Mouse (Mus musculus): ENCODE measurements around the gene Lifr.
A peak's percentile ranks its signal among the peaks of the same experiment; 100 is the strongest.

Lifr gene

DNA sequence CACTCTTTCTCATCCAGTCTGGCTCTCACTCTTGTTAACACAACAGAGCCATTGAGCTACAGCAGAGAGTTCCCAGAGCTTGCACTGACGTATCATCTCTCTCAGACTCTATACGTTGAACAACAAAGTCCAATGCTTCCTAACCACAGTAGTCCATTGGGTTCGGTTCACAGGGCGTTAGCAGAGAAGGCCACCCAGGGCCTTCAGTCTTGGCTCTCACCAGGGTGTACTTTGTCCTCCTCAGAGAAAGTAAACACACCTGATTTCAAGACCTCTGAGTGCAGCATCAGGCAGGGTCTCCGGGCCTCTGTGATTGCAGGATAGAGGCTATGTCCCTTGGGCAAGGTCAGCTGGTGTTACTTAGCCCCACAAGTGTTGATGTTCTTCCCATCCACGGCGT is 116.9 kb downstream of the Lifr start:
- no peak for DNase-seq

DNA sequence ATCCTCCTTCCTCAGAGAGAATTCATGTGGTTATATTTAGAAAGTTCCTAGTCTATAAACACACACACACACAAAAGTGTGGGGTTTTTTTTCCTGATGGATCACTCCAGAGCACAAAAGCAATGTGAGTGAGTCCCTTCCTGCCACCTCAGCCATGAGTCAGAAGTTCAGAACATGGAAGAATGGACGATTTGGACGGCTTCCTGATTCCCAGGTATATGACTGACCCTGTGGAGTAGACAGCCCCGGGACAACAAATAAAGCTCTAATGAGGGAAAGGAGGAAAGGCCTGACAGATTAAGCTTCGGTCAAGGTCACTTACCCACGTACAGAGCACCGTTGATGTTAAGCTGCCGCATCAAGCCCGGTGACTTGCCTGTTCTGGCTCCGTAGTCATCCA is 117.8 kb downstream of the Lifr start:
- no peak for DNase-seq

DNA sequence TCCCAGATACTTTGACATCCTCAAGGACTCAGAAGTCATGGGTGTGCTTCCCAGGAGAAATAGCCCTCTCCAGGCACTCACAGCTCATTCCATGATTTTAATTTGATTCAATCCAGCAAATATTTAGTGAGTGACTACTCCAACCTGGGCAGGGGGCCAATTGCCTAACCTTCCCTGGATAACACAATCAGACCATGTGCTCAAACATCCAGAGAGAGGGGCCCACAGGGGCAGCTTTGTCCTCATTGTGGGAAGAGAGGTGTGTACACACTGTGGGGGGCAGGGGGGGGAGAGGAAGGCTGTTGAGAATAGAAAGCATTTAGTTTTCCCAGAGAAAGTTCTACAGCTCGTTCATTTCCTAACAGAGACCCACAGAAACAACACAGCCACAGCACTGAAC is 123.3 kb downstream of the Lifr start:
- DNase-seq = no peak

DNA sequence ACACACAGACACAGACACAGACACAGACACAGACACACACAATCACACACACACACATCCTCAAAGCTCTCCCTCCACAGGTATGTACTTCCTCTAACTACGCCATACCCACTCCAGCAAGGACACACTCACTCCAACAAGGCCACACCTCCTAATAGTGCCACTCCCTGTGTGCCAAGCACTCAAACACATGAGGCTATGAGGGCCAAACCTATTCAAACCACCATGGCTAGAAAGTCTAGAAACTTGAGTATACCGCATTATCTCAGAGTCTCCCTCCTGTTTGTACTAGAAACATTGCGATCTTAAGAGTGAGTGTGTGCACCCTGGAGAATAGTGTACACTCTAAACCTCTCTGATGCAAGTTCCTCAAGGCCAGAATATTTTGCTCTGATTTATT is 125.4 kb downstream of the Lifr start:
- no peak for DNase-seq

DNA sequence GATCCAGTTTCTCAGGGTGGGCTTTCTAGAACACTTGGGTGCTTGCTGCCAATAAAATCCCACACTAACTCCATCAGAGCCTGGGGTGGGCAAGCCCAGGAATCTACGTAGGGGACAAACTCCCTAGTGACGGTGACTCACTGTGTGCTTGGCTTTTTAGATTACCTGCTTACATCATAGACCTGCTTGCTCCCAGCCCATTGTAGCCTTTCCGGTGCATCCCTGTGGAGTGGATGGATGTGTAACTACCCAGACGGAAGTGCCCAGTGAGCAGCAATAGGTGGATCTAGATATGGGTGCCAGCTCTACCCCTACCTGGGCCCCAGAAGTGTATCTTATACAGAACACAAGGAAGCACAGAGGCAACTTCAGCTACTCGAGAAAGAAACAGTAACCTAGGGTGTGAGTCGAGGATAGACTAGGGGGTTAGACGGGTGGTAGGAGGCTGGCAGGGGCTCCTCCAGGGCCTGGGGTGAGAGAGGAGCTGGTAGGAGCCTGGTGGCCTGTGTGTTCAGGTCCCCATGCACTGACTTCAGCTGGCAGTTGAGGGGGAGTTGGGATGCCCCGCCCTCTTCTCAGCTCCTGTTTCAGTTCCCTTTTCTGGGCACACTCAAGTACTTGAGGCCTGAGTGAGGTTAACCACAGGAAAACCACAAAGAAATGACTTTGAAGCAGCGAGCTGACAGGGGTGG is 126.3 kb downstream of the Lifr start:
- no peak for DNase-seq

DNA sequence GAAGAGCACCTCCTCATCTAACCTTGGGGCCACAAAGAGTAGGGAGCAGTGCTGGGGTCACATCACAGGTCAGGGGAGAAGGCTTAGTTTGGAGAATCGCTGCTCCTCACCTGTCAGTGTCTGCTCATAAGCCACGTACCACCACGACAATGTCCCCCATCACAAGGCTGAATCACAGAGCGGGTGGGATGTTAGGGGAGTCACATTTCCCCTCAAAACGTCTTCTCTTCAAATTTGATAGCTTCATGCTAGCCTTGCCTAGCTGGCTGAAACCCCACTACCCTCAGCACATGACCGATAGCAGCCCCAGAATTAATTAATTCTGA is 126.8 kb downstream of the Lifr start:
- no peak for DNase-seq

DNA sequence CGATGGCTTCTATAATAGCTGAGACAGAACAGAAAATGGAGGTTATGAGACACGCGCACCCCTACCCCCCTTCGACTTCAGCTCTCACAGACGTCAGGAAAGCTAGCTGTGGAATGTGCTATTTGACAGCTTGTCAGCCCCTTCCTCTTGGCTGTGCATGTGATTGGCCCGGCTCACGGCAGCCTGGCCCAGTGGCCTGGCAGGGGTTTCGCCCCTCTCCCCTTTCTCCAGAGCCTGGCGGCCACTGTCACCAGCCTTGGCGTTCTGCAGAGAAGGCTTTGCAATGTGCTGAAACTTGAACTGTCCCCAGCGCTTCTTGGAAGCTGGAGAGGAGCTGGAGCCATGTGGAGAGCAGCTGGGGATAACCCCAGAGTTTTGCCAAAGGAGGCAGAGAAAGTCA is 132.4 kb downstream of the Lifr start:
- DNase-seq = peak in 1 of 2 experiments; percentile 15

DNA sequence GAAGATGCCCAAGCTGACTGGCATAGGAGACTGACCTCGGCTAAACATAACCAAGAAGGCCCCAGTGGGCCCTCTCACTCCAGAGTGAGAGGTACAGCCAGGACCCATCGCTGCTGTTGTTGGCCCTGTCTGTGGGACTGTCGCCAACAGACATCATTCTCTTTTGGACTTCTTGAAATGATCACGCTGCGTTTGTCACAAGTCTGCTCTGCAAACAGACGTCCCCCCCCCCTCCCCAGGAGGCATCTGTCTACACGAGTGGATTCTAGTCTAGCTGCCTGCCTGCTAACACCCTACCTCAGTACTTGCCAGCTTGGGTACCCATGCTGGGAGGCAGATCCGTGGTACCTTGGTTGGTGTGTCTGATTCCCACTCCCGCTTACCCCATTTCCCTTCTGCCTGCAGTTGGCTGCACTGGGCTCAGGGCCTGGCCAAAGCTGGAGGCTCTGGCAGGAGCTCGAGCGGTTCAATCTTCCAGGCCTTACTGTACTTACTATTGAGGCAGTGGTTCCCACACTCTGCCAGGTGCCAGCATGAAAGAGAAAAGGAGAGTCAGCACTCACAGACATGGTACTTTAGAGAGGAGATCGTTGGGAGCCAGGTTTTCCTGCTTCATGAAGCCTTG is 133.8 kb downstream of the Lifr start:
- DNase-seq = no peak

DNA sequence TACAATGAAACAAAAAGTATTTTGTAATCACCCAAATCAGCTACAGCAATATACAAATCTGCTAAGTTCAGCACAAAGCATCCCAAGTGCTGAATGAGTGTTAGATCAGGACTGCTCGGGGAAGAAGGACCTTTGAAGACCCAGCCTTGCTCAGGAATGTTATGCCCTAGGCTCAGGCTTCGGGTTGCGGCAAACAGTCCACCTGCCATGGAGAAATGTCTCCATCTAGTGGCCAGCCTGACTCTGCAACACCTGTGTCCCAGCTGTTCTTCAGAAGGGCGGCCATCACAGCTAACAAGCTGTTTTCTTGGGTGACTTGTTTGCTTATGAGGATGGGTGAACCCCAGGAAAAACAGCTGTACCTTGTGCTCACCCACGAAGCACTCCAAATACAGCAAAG is 135.8 kb downstream of the Lifr start:
- DNase-seq = peak; percentile 73 to 84

DNA sequence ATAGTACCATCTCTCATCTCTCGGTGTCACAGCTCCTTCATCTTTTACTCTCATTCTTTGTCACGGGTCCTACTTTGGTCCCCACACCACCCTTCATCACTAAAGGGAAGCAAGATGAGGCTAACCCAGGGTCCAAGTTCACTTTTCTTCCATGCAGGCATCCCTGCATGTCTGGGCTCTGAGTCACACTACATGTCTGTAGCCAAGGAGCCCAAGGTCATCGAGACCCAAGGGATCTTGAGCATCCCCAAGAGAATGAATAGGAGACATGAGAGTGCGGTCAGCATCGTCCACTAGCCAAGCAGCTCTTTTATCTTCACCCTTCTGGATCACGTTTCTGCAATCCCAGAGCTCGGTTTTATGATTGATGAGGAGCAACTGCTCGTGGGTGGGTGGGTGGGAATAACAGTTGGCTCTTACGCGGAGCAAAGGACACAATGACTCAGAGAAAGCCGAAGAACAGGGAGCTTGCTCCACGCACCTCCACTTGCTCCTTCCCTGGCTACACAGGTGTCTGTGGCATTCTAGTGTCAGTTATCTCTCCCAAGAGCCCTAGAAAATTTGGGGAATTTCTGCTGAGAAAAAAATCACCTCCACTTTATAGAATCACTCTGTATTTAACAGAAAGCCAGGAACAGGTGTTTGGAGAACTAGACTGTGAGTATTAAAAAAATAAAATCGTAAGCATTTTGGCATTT is 143.1 kb downstream of the Lifr start:
- no peak for DNase-seq

DNA sequence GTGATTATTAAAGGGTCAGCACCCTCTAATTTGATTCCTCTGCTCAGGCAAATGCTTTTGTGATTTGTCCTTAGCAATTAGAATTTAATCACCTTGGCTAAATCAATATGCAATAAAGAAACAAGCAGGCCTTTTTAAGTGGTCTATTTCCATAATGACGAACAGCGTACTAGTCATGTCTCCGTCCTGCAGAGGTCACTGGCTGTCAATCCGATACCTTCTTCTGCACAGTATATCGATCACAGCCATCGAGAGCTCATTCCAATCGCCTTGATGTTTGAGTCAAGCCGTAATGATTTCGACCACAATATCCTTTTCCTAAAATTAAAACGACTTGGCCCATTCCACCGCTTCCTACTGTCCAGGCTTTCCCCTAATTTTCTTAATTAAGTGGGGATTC is 149.5 kb downstream of the Lifr start:
- DNase-seq = no peak

DNA sequence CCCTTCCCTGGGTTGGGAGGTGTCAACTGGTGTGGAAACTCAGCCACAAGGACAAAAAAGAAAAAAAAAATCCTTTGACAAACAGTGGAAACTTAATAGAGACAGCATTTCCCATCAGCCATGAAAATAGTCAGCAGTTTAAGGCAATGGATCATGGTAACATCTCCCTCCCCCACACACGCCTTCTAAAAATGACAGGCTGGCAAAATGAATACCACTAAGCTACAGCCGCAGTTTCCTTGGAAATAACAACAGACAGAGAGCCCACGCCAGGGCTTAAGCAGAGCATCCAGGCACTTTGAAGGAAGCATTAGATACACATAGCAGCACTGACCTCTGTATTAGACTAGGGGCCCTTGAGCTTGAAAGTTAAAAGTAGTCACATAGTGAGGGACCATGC is 150.5 kb downstream of the Lifr start:
- DNase-seq = no peak

DNA sequence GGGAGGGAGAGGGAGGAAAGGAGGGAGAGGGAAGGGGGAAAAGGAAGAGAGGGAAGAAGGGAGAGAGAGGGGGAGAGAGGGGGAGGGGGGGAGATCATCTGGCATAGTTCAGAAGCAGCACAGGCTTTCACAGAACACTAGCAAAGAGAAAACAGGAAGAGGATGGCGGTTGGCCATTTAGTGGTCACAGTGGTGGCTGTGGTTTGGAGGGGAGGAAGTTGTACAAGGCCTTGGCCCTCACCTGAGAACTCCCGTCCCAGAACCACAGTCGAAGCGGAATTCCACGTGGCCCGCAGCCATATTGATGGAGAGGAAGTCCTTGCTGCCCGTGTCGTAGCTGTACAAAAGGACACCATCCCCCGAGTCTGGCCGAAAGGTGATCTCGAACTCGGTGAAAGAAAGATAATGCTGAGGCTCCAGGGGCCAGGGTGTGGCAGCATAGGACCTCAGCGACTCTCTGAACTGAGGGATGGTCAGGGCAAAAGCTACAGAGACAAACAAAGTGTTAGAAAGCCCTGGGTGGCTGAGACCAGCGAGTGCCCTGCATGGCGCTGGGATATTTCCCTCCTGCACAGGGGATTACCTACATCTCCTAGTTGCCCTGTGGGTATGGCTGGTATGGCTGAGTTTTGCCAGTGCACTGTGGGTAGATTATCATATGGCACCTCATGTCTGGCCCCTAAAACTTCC is 151.9 kb downstream of the Lifr start:
- DNase-seq = no peak

Measured in cerebellum, postnatal 25 days (tissue).